Mouse (Mus musculus) liver, adult 2 months (tissue): ENCODE data around the gene Kcnq2.

Experiments
- CTCF ChIP-seq: fragments of 200-500 bp; IDR thresholded peaks from 2 replicates; pipeline ENCODE4 v1.5.1; 2011; ENCODE audit warnings: low read depth, low read length, control low read depth
- POLR2A ChIP-seq: fragments of 200-500 bp; IDR thresholded peaks from 2 replicates; pipeline ENCODE4 v1.6.1; 2011; ENCODE audit warnings: low read length, control low read depth; ENCODE audit not compliant: insufficient read depth; ENCODE audit errors: extremely low read depth

GRCm38 (mm10) chr2:181036561-181036960 is 98.5 kb downstream of the Kcnq2 start:
- TF ChIP-seq CTCF (no peak), POLR2A (no peak)
